Mouse (Mus musculus) ES-E14 (cell line): ENCODE measurements around the gene Clec16a.

Experiments
- MAFK ChIP-seq: IDR thresholded peaks from 2 replicates; pipeline ENCODE4 v1.6.1; 2014; ENCODE audit warnings: mild to moderate bottlenecking, low read depth, low read length, inconsistent platforms; ENCODE audit not compliant: insufficient read depth
- ZC3H11A ChIP-seq: IDR thresholded peaks from 2 replicates; pipeline ENCODE4 v1.6.1; 2012; ENCODE audit warnings: low read depth, mild to moderate bottlenecking, inconsistent platforms, low read length, borderline replicate concordance
- ZNF384 ChIP-seq: IDR thresholded peaks from 2 replicates; pipeline ENCODE4 v1.6.1; 2012; ENCODE audit warnings: low read depth, low read length, inconsistent platforms

DNA sequence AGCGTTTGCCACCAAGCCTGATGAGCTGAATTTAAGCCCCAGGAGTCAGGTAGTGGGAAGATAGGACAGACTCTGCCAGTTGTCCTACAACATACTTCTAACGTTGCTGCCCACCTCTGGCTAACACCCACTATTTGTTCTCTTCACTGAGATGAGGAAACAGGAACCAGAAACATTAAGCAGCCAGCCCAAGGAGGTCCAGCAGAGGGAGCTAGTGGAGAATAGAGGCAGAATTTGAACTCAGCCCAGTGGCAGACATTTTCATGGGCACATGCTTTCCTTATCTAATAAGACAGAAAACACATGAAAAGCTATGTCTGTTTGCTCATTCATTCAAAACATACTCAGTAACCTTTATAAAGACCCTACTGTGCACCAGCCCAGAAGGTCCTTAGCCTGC is 42.1 kb upstream of the Clec16a start:
- no peak for TF ChIP-seq ZC3H11A
- no peak for TF ChIP-seq ZNF384
- no peak for TF ChIP-seq MAFK
